Mouse (Mus musculus) midbrain, postnatal 0 days (tissue): ENCODE measurements around the gene Gm21958. TPM values are rescaled to one million over a fixed set of nuclear protein-coding genes. Genes with fewer than 3 reads are reported as not detected.
A peak's percentile ranks its signal among the peaks of the same experiment; 100 is the strongest.

Experiments used
- ATAC-seq: fragments of 200-750 bp; cut with Nextera tagmentation; 2 replicates; pipeline ENCODE4 v1.8.0; 2017; ENCODE audit warnings: moderate number of reproducible peaks, mild to moderate bottlenecking, moderate TSS enrichment, moderate library complexity; ENCODE audit not compliant: low FRiP score
- DNase-seq: peaks from one replicate; pipeline ENCODE4 v3.0.0-alpha.2; 2015; ENCODE audit warnings: low spot score
- H3K27ac ChIP-seq: fragments of 300-500 bp; sonication (generic); 2 replicates; pipeline ENCODE4 v1.5.1; 2014; ENCODE audit warnings: low read depth, mild to moderate bottlenecking, low read length, mixed read lengths
- H3K27me3 ChIP-seq: fragments of 300-500 bp; sonication (generic); 2 replicates; pipeline ENCODE4 v1.6.1; 2014; ENCODE audit warnings: low read length, control low read depth, mixed read lengths; ENCODE audit not compliant: insufficient read depth
- H3K36me3 ChIP-seq: fragments of 300-500 bp; sonication (generic); 2 replicates; pipeline ENCODE4 v1.6.1; 2014; ENCODE audit warnings: low read length, control low read depth, mixed read lengths; ENCODE audit not compliant: insufficient read depth
- H3K4me1 ChIP-seq: fragments of 300-500 bp; sonication (generic); 2 replicates; pipeline ENCODE4 v1.6.1; 2014; ENCODE audit warnings: mild to moderate bottlenecking, control low read depth, antibody characterized with exemption, low read length, mixed read lengths; ENCODE audit not compliant: insufficient read depth
- H3K4me2 ChIP-seq: fragments of 300-500 bp; sonication (generic); 2 replicates; pipeline ENCODE4 v1.6.1; 2014; ENCODE audit warnings: low read depth, mild to moderate bottlenecking, low read length, mixed read lengths; ENCODE audit not compliant: poor library complexity, severe bottlenecking
- H3K4me3 ChIP-seq: fragments of 300-500 bp; sonication (generic); 2 replicates; pipeline ENCODE4 v1.5.1; 2014; ENCODE audit warnings: low read depth, mild to moderate bottlenecking, low read length, moderate library complexity
- H3K9ac ChIP-seq: fragments of 300-500 bp; sonication (generic); replicated peaks from 2 replicates; pipeline ENCODE4 v1.6.1; 2014; ENCODE audit warnings: mild to moderate bottlenecking, low read length, moderate library complexity, mixed read lengths; ENCODE audit not compliant: poor library complexity, severe bottlenecking
- H3K9me3 ChIP-seq: fragments of 300-500 bp; sonication (generic); 2 replicates; pipeline ENCODE4 v1.6.1; 2016; ENCODE audit warnings: low read length, control low read depth
- CTCF ChIP-seq: IDR thresholded peaks from 2 replicates; pipeline ENCODE4 v1.5.1; 2016; ENCODE audit warnings: antibody characterized with exemption, mild to moderate bottlenecking
- WGBS: fragments of 180-500 bp; shearing (Covaris S2); extraction: QIAGEN DNeasy Blood & Tissue Kit; methylation state at CpG from one replicate; pipeline ENCODE4 v1.1.7; 2014; 5-methylcytosine and 5-hydroxymethylcytosine counted together
- polyA plus RNA-seq: library from polyadenylated mRNA; unstranded; fragments of >200 nt; fragmentation: Nextera tagmentation; extraction: Ambion mirVana; gene quantifications from 2 replicates; pipeline ENCODE4 v1.2.1, GENCODE M21; 2015
- total RNA-seq: library from RNA; depleted of rRNA; stranded (reverse); fragments of >200 nt; gene quantifications from 2 replicates; pipeline ENCODE4 v1.2.3, GENCODE M21; 2014; rRNA removed

Gene Gm21958
- total and polyA plus RNA-seq, 2 experiments from 2014 or later, result not detected

GRCm38 (mm10) chr3:54672557-54673529, 41.3 kb downstream of the Gm21958 start:
- WGBS, result 51% methylated on average over 13 of the region's 13 CpGs
- Histone ChIP-seq H3K4me3 (no peak overlapping the region), H3K36me3 (no peaks in the 10 kb centered on the region), H3K27ac (no peak overlapping the region), H3K4me2 (no peak overlapping the region), H3K9me3 (no peaks in the 10 kb centered on the region), H3K9ac (no peak overlapping the region), H3K4me1 (no peaks in the 10 kb centered on the region), H3K27me3 (no peaks in the 10 kb centered on the region)
- no peak for ATAC-seq
- peak; percentile 90 for TF ChIP-seq CTCF
- DNase-seq, result peak; percentile 82

- no peak overlapping the region for H3K4me3 ChIP-seq
- 74% methylated on average over 3 of the region's 3 CpGs for WGBS
Measured at GRCm38 (mm10) chr3:54672111-54672510, 42.0 kb downstream of the Gm21958 start.

GRCm38 (mm10) chr3:54669559-54669958, 44.6 kb downstream of the Gm21958 start:
- H3K4me2 ChIP-seq, result no peak overlapping the region
- H3K9me3 ChIP-seq, result no peaks in the 10 kb centered on the region
- ATAC-seq, result no peak
- no peaks in the 10 kb centered on the region for H3K4me1 ChIP-seq
- H3K36me3 ChIP-seq, result no peaks in the 10 kb centered on the region
- 89% methylated on average over 6 of the region's 6 CpGs for WGBS
- no peak overlapping the region for H3K9ac ChIP-seq
- no peak overlapping the region for H3K4me3 ChIP-seq
- H3K27me3 ChIP-seq, result no peaks in the 10 kb centered on the region
- H3K27ac ChIP-seq, result no peak overlapping the region
- no peak for TF ChIP-seq CTCF
- DNase-seq, result no peak

More at GRCm38 (mm10) chr3:54672111-54672510, 42.0 kb downstream of the Gm21958 start:
- Histone ChIP-seq H3K36me3 (no peaks in the 10 kb centered on the region), H3K27ac (no peak overlapping the region), H3K27me3 (no peaks in the 10 kb centered on the region), H3K9me3 (no peaks in the 10 kb centered on the region), H3K9ac (no peak overlapping the region), H3K4me2 (no peak overlapping the region), H3K4me1 (no peaks in the 10 kb centered on the region)
- ATAC-seq, result no peak
- no peak for TF ChIP-seq CTCF
- no peak for DNase-seq

- Histone ChIP-seq H3K4me1 (no peaks in the 10 kb centered on the region), H3K27ac (no peak overlapping the region), H3K4me2 (no peak overlapping the region), H3K36me3 (no peaks in the 10 kb centered on the region), H3K9me3 (no peaks in the 10 kb centered on the region), H3K4me3 (no peak overlapping the region), H3K27me3 (no peaks in the 10 kb centered on the region), H3K9ac (no peak overlapping the region)
- DNase-seq, result no peak
- no peak for ATAC-seq
- no peak for TF ChIP-seq CTCF
- WGBS, result 82% methylated on average over 6 of the region's 6 CpGs
Measured at GRCm38 (mm10) chr3:54668722-54669121, 45.4 kb downstream of the Gm21958 start.

- WGBS, result 94% methylated on average over 3 of the region's 3 CpGs
- no peak for DNase-seq
Measured at GRCm38 (mm10) chr3:54668141-54668540, 46.0 kb downstream of the Gm21958 start.

More at GRCm38 (mm10) chr3:54668141-54668540, 46.0 kb downstream of the Gm21958 start:
- H3K9ac ChIP-seq, result no peak overlapping the region
- H3K9me3 ChIP-seq, result no peaks in the 10 kb centered on the region
- ATAC-seq, result no peak
- H3K4me1 ChIP-seq, result no peaks in the 10 kb centered on the region
- no peak overlapping the region for H3K4me3 ChIP-seq
- TF ChIP-seq CTCF, result no peak
- H3K27me3 ChIP-seq, result no peaks in the 10 kb centered on the region
- no peaks in the 10 kb centered on the region for H3K36me3 ChIP-seq
- H3K27ac ChIP-seq, result no peak overlapping the region
- no peak overlapping the region for H3K4me2 ChIP-seq

Other genes starting within 250 kb of the Gm21958 start
- gene Supt20, start 21.5 kb downstream of the Gm21958 start, total RNA-seq, result 34.7 and 44.6 TPM in 2 replicates
- 57.2 and 60.8 TPM in 2 replicates for gene Supt20, start 21.5 kb downstream of the Gm21958 start, polyA plus RNA-seq
- gene Exosc8, start 21.0 kb upstream of the Gm21958 start, total RNA-seq, result 41.4 and 44.3 TPM in 2 replicates
- 68.4 and 71.4 TPM in 2 replicates for gene Exosc8, start 21.0 kb upstream of the Gm21958 start, polyA plus RNA-seq
- gene Alg5, start 21.2 kb upstream of the Gm21958 start, total RNA-seq, result 18.9 and 27.3 TPM in 2 replicates
- 65.8 and 65.9 TPM in 2 replicates for gene Alg5, start 21.2 kb upstream of the Gm21958 start, polyA plus RNA-seq
- 4.6 and 6.0 TPM in 2 replicates for gene Smad9, start 41.2 kb upstream of the Gm21958 start, total RNA-seq
- gene Smad9, start 41.2 kb upstream of the Gm21958 start, polyA plus RNA-seq, result 0.67 and 0.69 TPM in 2 replicates
- 44.8 and 65.9 TPM in 2 replicates for gene Rfxap, start 93.4 kb upstream of the Gm21958 start, total RNA-seq
- gene Rfxap, start 93.4 kb upstream of the Gm21958 start, polyA plus RNA-seq, result 42.6 and 48.2 TPM in 2 replicates
- gene Sertm1, start 201.5 kb upstream of the Gm21958 start, total RNA-seq, result 26.7 and 29.0 TPM in 2 replicates
- gene Sertm1, start 201.5 kb upstream of the Gm21958 start, polyA plus RNA-seq, result 1.9 and 2.0 TPM in 2 replicates